Mouse (Mus musculus): ENCODE measurements around the gene Syt12.

Gene Syt12

DNA sequence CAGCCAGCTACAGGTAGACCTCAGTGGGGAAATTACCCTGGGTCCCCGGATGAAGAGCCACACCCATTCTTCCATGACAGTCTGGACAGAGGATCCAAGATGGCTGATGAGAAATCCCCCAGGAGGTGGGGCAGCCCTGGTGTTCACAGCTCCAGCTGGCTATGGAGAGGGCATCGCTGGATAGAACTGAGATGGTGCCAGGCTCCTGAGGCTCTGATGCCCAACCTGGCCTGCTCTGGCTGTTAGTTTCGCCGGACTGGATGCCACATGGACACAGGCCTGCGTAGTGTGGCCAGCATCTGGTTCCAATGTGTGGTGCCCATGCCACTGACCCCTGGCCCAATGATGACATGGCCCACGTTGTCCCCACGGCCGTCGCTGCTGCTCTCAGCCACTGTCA, 29.8 kb downstream of the Syt12 start:
- DNase-seq (ENCODE audit: low read depth, low spot score) = no peak

DNA sequence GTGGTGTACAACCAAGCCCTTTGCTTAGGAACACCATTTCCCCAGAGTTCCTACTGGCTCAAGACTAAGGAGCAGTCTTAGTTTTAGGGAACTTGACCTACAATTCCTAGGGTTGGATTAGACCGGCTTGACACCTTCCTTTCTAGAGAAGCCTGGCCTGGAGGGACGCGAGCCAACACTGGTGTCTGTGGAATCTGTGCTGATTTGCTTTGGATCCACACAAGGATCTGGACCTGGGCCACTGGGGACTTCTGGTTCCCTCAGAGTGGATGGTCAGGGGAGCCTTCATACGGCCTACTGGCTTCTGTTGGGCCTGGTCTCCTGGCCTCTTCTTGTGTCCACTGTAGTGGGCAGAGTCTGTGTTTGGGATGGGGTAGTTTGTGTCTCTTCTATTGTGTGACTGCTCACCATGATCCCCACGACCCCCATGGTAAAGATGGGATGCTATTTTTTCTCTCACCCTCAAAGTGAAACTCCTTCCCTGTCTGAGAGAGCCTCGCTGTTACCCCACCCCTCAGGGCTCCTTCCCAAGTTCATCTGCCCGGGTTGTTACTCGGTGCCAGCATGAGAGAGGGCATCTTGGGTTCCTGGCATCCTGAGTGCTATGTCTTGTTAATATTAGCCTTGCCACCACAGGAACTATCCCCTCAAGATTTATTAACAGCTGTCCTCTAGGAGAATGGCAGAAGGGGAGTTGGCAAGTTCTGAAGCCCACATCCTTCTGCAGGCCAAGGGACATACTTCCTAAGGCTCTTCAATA, 30.4 kb downstream of the Syt12 start:
- no peak for DNase-seq (ENCODE audit: low read depth, low spot score)

DNA sequence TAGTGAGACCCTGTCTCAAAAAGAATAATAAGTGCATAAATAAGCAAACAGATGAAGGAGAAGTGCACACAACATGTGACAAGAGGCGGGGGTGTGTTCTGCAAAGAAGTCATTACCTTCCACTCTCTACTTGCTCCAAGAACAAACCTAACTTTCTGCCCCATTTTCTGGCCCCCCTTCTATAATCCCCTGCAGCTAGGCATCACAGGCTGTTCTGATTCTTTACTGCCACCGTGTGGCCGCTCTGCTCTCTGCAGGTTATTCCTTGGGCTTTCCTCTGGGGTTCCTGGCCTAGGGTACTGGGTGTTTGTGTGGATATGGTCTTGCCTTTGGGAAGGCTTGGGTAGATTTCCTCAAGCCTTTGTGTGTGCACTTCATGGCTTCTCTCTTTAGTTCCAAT, 34.8 kb downstream of the Syt12 start:
- peak; percentile 68 for DNase-seq (ENCODE audit: low read depth, low spot score)

DNA sequence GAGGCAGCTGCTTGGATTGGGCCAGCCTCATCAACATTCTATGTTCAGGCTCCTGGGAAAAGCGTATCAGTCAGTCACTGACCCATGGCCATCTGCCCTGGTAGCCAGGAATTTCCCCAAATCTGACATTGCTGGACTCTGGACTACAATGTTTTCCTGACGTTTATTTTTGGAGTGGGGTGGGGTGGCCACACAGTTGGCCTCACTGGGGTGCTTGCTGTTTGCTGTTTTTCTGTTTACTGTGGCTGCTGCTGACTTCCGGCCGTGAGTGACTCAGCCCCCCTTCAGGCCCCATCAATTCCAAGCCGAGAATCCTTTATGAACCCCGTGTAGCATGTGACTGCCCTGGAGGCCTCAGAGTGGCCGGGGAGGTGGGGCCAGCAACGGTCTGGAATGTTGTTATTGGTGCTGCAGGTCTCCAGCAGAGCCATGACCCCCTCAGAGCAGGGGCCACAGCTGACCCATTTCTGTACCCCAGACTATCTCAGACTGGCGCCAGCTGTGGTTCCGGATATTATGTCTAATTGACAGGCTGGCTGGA, 35.6 kb downstream of the Syt12 start:
- DNase-seq (ENCODE audit: low read depth, low spot score) = no peak

DNA sequence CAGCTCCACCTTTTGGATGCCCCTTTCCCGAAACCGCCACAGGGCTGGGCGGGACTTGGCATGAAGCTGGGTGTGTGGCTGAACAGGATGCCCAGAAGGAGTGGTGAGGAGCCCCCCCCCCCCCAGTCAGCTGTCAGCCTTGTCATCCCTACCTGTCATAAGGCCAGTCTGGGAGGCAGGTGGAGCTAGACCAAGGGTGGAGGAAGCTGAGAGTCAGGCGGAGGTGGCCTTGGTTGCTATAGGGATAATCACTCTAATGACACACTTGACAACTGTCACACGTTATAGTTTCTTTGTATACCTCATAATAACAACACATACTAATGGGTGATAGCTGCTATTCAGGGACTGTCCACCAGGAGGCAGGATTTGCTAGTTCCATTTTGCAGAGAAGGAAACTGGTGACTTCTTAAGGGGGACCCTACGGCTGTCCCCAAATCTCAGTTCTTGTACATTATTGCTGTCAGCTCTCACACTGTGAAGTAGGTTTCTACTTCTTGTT, 36.1 kb downstream of the Syt12 start:
- DNase-seq (ENCODE audit: low read depth, low spot score) = peak; percentile 67

DNA sequence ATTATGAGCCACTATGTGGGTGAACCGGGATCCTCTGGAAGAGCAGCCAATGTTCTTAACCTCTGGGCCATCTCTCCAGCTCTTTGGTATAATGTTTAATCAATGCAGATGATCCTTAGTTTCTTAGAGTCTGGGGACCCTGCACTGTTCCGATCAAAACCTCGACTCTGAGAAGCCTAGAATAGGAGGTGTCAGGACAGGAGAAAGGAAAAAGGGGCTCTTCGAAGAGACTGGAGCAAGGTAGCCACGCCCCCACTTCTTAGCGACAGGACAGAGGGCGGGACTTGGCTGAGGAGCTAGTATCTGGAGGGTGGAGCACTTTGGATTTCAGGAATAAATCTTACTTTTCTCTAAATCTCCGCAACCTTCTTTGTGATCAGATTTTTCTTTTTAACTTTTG, 37.0 kb downstream of the Syt12 start:
- DNase-seq (ENCODE audit: low read depth, low spot score) = peak; percentile 76

GRCm38 (mm10) chr19:4439161-4439801, 38.0 kb downstream of the Syt12 start, which contains the start of gene Rhod:
Gene Rhod, minus strand, starts transcription at chr19:4439432.
- peak; percentile 78 for DNase-seq (ENCODE audit: low read depth, low spot score)

GRCm38 (mm10) chr19:4438791-4439160, 38.5 kb downstream of the Syt12 start:
- peak; percentile 33 for DNase-seq (ENCODE audit: low read depth, low spot score)

GRCm38 (mm10) chr19:4437886-4438285, 39.4 kb downstream of the Syt12 start:
- DNase-seq (ENCODE audit: low read depth, low spot score) = no peak

- no peak for DNase-seq (ENCODE audit: low read depth, low spot score)
Observed at GRCm38 (mm10) chr19:4436254-4436653, 41.0 kb downstream of the Syt12 start.

GRCm38 (mm10) chr19:4434999-4435398, 42.2 kb downstream of the Syt12 start:
- DNase-seq (ENCODE audit: low read depth, low spot score) = no peak

GRCm38 (mm10) chr19:4433756-4434155, 43.5 kb downstream of the Syt12 start:
- no peak for DNase-seq (ENCODE audit: low read depth, low spot score)

GRCm38 (mm10) chr19:4430091-4430620, 47.1 kb downstream of the Syt12 start:
- DNase-seq (ENCODE audit: low read depth, low spot score) = no peak

DNA sequence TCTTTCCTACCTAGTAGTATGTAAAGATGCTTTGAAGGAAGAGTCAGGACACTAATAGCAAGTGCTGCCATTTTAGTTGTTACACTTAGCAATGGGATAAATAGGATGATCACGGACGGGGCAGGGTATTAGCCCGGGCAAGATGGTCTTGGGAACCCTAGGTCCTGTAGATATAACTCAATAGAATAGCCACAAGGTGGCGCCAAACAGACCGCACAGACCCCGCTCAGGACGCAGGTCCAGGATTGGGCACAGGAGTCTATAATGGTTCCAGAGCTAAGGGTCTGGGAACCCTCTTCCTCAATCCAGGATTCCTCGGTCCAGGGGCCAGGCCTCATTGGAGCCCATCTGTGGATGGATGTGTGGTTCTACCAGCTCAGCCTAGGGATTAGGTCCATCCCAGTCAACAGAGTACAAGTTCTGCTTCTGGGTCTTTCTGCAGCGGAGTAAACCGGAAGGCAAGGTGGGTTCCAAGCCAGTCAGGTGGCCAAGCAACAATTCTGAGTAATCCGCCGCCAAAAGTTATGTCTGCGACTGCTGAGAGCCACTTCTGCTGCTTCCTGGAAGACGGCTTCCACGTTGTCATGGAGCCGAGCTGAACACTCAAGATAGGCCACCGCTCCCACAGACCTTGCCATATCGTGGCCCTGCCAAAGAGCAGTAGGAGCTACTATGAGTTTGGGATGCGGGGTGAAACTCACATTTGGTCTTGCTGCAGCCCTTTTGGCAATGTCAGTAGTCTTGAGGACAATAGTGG, 51.5 kb downstream of the Syt12 start:
- peak; percentile 92 for DNase-seq (ENCODE audit: low read depth, low spot score)

- DNase-seq (ENCODE audit: low read depth, low spot score) = no peak
Observed at GRCm38 (mm10) chr19:4423021-4423420, 54.2 kb downstream of the Syt12 start.

DNA sequence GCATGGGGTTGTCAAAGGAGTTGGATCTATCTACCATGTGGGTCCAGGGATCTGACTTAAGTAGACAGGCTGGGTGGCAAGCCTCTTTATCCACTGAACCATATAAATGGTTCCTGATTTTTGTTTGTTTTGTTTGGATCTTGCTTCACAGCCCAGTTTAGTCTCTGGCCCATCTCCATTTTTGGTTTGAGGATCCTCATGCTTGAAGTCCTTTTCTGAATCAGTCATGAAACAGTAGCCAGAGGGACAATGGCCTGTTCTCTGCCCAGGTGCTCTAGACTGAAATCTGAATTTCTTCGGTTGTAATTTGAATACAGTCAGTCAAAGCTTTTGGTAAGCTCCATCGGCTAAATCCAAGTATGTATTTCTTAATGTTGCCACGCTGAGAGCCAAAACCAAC, 54.7 kb downstream of the Syt12 start:
- DNase-seq (ENCODE audit: low read depth, low spot score) = no peak

- no peak for DNase-seq (ENCODE audit: low read depth, low spot score)
Observed at GRCm38 (mm10) chr19:4420153-4420910, 56.9 kb downstream of the Syt12 start.

DNA sequence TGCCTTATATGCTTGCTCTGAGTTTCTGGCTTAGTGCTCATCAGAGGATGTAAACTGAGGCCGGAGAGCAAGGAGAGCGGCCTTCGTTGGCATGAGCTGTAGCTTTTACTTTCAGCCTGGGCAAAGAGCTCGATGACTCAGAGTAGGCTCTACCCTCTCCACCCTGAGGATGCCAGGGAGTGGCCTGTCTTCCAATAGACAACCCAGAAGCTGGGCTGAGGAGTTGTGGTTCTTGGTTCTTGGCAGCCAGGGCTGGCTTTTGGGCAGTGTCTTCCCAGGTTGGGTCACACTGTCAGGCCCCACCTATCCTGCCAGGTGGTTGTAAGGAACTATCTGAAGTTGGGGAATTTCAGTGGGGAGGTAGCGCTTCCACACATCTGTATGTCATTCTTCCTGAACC, 57.5 kb downstream of the Syt12 start:
- DNase-seq (ENCODE audit: low read depth, low spot score) = no peak

GRCm38 (mm10) chr19:4417713-4418112, 59.5 kb downstream of the Syt12 start:
- DNase-seq (ENCODE audit: low read depth, low spot score) = no peak

- peak; percentile 79 for DNase-seq (ENCODE audit: low read depth, low spot score)
Observed at GRCm38 (mm10) chr19:4417183-4417582, 60.1 kb downstream of the Syt12 start.

GRCm38 (mm10) chr19:4414631-4415030, 62.6 kb downstream of the Syt12 start:
- no peak for DNase-seq (ENCODE audit: low read depth, low spot score)
